Mouse (Mus musculus) embryonic facial prominence, embryonic 11.5 days (tissue): ENCODE data around the gene Sgo2a. TPM values are rescaled to one million over a fixed set of nuclear protein-coding genes. Genes with fewer than 3 reads are reported as not detected.

ENCODE experiments used
- ATAC-seq: fragments of 200-750 bp; cut with Nextera tagmentation; replicated peaks from 2 replicates; pipeline ENCODE4 v1.8.0; 2017; ENCODE audit warnings: low read depth; ENCODE audit not compliant: insufficient number of reproducible peaks, low FRiP score, low TSS enrichment
- DNase-seq: peaks from one replicate; pipeline ENCODE4 v3.0.0-alpha.2; 2015; ENCODE audit warnings: low spot score
- H3K27ac ChIP-seq: fragments of 300-500 bp; sonication (generic); replicated peaks from 2 replicates; pipeline ENCODE4 v1.5.1; 2014; ENCODE audit warnings: mild to moderate bottlenecking, low read depth, low read length, control low read depth
- H3K27me3 ChIP-seq: fragments of 300-500 bp; sonication (generic); 2 replicates; pipeline ENCODE4 v1.6.1; 2014; ENCODE audit warnings: mild to moderate bottlenecking, low read length, moderate library complexity, mixed read lengths; ENCODE audit not compliant: control insufficient read depth, insufficient read depth
- H3K36me3 ChIP-seq: fragments of 300-500 bp; sonication (generic); replicated peaks from 2 replicates; pipeline ENCODE4 v1.6.1; 2014; ENCODE audit warnings: low read depth, mild to moderate bottlenecking, low read length, moderate library complexity, mixed read lengths; ENCODE audit not compliant: control insufficient read depth, insufficient read depth
- H3K4me1 ChIP-seq: fragments of 300-500 bp; sonication (generic); 2 replicates; pipeline ENCODE4 v1.6.1; 2014; ENCODE audit warnings: low read length, mixed read lengths; ENCODE audit not compliant: control insufficient read depth, insufficient read depth
- H3K4me2 ChIP-seq: fragments of 300-500 bp; sonication (generic); 2 replicates; pipeline ENCODE4 v1.6.1; 2014; ENCODE audit warnings: low read depth, mild to moderate bottlenecking, control low read depth, low read length, moderate library complexity
- H3K4me3 ChIP-seq: fragments of 300-500 bp; sonication (generic); 2 replicates; pipeline ENCODE4 v1.5.1; 2014; ENCODE audit warnings: low read depth, low read length, control low read depth
- H3K9ac ChIP-seq: fragments of 300-500 bp; sonication (generic); replicated peaks from 2 replicates; pipeline ENCODE4 v1.6.1; 2014; ENCODE audit warnings: mild to moderate bottlenecking, control low read depth, low read length
- H3K9me3 ChIP-seq: fragments of 300-500 bp; sonication (generic); replicated peaks from 2 replicates; pipeline ENCODE4 v1.6.1; 2016; ENCODE audit warnings: mild to moderate bottlenecking, low read length, inconsistent platforms, mixed read lengths; ENCODE audit not compliant: control insufficient read depth
- WGBS: fragments of 180-500 bp; shearing (Covaris S2); extraction: QIAGEN DNeasy Blood & Tissue Kit; methylation state at CpG from one replicate; pipeline ENCODE4 v1.1.7; 2014; 5-methylcytosine and 5-hydroxymethylcytosine counted together
- polyA plus RNA-seq: library from polyadenylated mRNA; unstranded; fragments of >200 nt; fragmentation: Nextera tagmentation; extraction: Ambion mirVana; gene quantifications from 2 replicates; pipeline ENCODE4 v1.2.1, GENCODE M21; 2014

Sgo2a gene
- polyA plus RNA-seq, 1 experiment from 2014 or later: 35.7 TPM

GRCm38 (mm10) chr1:57955774-57956173 is 40.0 kb upstream of the Sgo2a start:
- Histone ChIP-seq H3K27me3 (no peaks in the 10 kb centered on the region), H3K9me3 (no peaks in the 10 kb centered on the region), H3K27ac (no peak overlapping the region), H3K9ac (no peak overlapping the region), H3K4me1 (no peaks in the 10 kb centered on the region), H3K4me2 (no peak overlapping the region), H3K4me3 (no peak overlapping the region), H3K36me3 (no peaks in the 10 kb centered on the region; the same call in 1 of the 2 replicates)
- ATAC-seq: no peak
- no peak for DNase-seq
- 89% methylated on average over 1 of the region's 1 CpGs for WGBS

GRCm38 (mm10) chr1:57969327-57970271 is 26.2 kb upstream of the Sgo2a start:
- Histone ChIP-seq H3K27me3 (no peaks in the 10 kb centered on the region), H3K9me3 (no peaks in the 10 kb centered on the region), H3K4me3 (peak overlapping the region; percentile 79), H3K9ac (peak overlapping the region; percentile 93), H3K36me3 (no peaks in the 10 kb centered on the region), H3K4me2 (peak overlapping the region; percentile 77), H3K27ac (0 out of 2 replicates have a peak overlapping the region, but pooled peaks have one; percentile 32), H3K4me1 (no peaks in the 10 kb centered on the region)
- peak; percentile 96 for ATAC-seq
- peak; percentile 95 for DNase-seq
- under 1% methylated on average over 65 of the region's 65 CpGs for WGBS

GRCm38 (mm10) chr1:57971588-57971987 is 24.2 kb upstream of the Sgo2a start:
- H3K4me2 ChIP-seq: no peak overlapping the region
- WGBS: 84% methylated on average over 2 of the region's 2 CpGs
- H3K27ac ChIP-seq: no peak overlapping the region
- no peak overlapping the region for H3K4me3 ChIP-seq
- H3K9me3 ChIP-seq: no peaks in the 10 kb centered on the region
- no peak overlapping the region for H3K9ac ChIP-seq
- no peaks in the 10 kb centered on the region for H3K36me3 ChIP-seq
- DNase-seq (no peak), ATAC-seq (no peak)
- H3K27me3 ChIP-seq: no peaks in the 10 kb centered on the region
- H3K4me1 ChIP-seq: no peaks in the 10 kb centered on the region

DNA sequence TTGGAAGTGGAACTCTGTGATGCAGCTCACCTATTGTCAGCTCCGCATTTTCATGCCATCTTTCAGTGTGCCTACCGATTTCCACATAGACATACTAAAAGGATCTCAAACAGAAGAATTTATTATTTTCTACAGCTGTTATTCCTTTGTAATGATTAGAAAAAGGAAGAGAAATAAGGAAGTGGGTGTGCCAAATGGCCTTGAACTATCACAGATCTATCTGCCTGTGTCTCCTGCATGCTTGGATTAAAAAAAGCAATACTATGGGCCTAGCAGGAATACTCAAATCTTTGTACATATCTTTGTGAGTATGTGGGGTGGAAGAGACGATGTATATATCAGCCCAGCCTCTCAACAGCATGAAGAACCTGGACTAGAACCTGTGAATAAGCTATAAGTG is 18.9 kb upstream of the Sgo2a start:
- Histone ChIP-seq H3K27me3 (no peaks in the 10 kb centered on the region), H3K4me3 (no peak overlapping the region), H3K4me1 (no peaks in the 10 kb centered on the region), H3K9ac (no peak overlapping the region), H3K4me2 (no peak overlapping the region), H3K9me3 (no peaks in the 10 kb centered on the region), H3K27ac (no peak overlapping the region), H3K36me3 (no peaks in the 10 kb centered on the region)
- DNase-seq (no peak), ATAC-seq (no peak)
- WGBS: 91% methylated on average over 3 of the region's 3 CpGs

DNA sequence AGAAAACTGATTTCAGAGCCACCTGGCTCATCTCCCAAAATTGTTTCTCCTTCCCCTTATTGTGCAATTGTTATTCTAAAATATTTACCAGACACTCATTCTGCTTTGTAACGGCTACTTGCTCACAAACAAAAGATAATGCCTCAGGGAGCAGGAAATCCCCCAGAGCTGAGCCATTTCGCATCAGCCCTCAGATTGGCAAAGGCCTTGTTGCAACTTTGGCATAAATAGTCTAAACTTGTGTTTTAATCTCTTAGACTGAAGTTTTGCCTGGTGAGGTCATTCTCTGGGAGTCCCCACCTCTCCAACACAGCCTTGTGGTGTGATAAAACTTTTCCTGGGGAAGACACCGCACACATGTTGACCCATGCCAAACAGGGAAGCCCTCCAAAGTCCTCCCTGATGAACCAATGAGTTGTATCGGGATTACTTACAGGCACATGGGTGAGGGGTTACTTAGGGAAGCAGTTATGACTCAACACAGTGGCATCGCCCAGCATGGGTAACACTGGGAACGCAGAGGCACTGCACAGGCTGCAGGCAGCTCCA is 6.6 kb upstream of the Sgo2a start:
- H3K4me3 ChIP-seq: no peak overlapping the region
- no peaks in the 10 kb centered on the region for H3K36me3 ChIP-seq
- H3K4me1 ChIP-seq: no peaks in the 10 kb centered on the region
- ATAC-seq (no peak), DNase-seq (no peak)
- no peaks in the 10 kb centered on the region for H3K9me3 ChIP-seq
- no peaks in the 10 kb centered on the region for H3K27me3 ChIP-seq
- H3K27ac ChIP-seq: no peak overlapping the region
- H3K4me2 ChIP-seq: no peak overlapping the region
- WGBS: 67% methylated on average over 6 of the region's 6 CpGs
- no peak overlapping the region for H3K9ac ChIP-seq

DNA sequence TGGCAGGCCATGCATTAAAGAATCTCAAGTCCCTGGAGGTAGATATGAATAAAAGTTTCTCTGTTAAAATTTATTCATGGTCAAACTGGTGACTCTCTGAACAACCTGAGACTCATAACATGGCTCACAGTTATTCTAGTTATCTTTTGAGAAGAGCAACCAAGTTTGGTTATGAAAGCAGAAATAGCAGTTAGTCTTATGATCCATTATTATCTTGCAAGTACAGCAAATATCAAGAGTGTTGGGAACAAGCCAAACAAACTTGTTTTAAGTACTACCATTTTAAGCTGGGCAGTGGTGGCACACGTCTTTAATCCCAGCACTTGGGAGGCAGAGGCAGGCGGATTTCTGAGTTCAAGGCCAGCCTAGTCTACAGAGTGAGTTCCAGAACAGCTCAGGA is 4.5 kb upstream of the Sgo2a start:
- Histone ChIP-seq H3K9me3 (no peaks in the 10 kb centered on the region), H3K9ac (no peak overlapping the region), H3K4me2 (no peak overlapping the region), H3K4me3 (no peak overlapping the region), H3K27me3 (no peaks in the 10 kb centered on the region), H3K4me1 (no peaks in the 10 kb centered on the region), H3K27ac (no peak overlapping the region), H3K36me3 (no peaks in the 10 kb centered on the region)
- WGBS: 74% methylated on average over 2 of the region's 2 CpGs
- no peak for ATAC-seq
- no peak for DNase-seq

- Histone ChIP-seq H3K27me3 (no peaks in the 10 kb centered on the region), H3K4me1 (no peaks in the 10 kb centered on the region), H3K9ac (peak overlapping the region; percentile 79), H3K9me3 (no peaks in the 10 kb centered on the region), H3K4me3 (peak overlapping the region; percentile 77), H3K36me3 (no peaks in the 10 kb centered on the region), H3K27ac (peak overlapping the region; percentile 83), H3K4me2 (peak overlapping the region; percentile 72)
- 0% methylated on average over 29 of the region's 29 CpGs for WGBS
- ATAC-seq: peak; percentile 67
- DNase-seq: peak; percentile 32
Measured at GRCm38 (mm10) chr1:57996133-57996615, 403 bp downstream of the Sgo2a start.

GRCm38 (mm10) chr1:57998146-57998545 is 2.4 kb downstream of the Sgo2a start:
- no peaks in the 10 kb centered on the region for H3K27me3 ChIP-seq
- H3K27ac ChIP-seq: no peak overlapping the region
- H3K4me2 ChIP-seq: no peak overlapping the region
- no peak overlapping the region for H3K4me3 ChIP-seq
- WGBS: 90% methylated on average over 3 of the region's 3 CpGs
- no peaks in the 10 kb centered on the region for H3K4me1 ChIP-seq
- H3K9ac ChIP-seq: no peak overlapping the region
- H3K36me3 ChIP-seq: no peaks in the 10 kb centered on the region
- no peak for ATAC-seq
- H3K9me3 ChIP-seq: no peaks in the 10 kb centered on the region
- no peak for DNase-seq
